Mouse (Mus musculus) gastrocnemius, postnatal 25 days (tissue): ENCODE data around the gene Slc6a17. TPM values are rescaled to one million over a fixed set of nuclear protein-coding genes. Genes with fewer than 3 reads are reported as not detected.

Experiments
- total RNA-seq, 2 experiments: library from RNA; stranded (reverse); gene quantifications; 1 replicate in 1 of 2; 2 replicates in 1 of 2; pipeline ENCODE4 v1.2.3; 2021

Slc6a17 gene
- total RNA-seq, 2 experiments from 2014 or later, result 0.41 to 0.46 TPM

Other genes with a start within 250 kb of the Slc6a17 start
- gene Lamtor5, start 239.2 kb downstream of the Slc6a17 start, total RNA-seq, result 10 to 100 TPM; 47.5 to 55.1 TPM
- under 1 TPM in 1 of 2 experiments, not detected in 1; 0.19 TPM for gene Slc16a4, start 226.8 kb downstream of the Slc6a17 start, total RNA-seq
- gene Rbm15, start 184.3 kb downstream of the Slc6a17 start, total RNA-seq, result 10 to 100 TPM; 16.5 TPM
- 10 to 100 TPM; 87.0 to 94.0 TPM for gene Kcnc4, start 58.5 kb downstream of the Slc6a17 start, total RNA-seq
- gene Ubl4b, start 37.1 kb upstream of the Slc6a17 start, total RNA-seq, result not detected
- not detected for gene Alx3, start 77.0 kb upstream of the Slc6a17 start, total RNA-seq
- gene Gm10961, start 113.3 kb upstream of the Slc6a17 start, total RNA-seq, result not detected
- 10 to 100 TPM; 15.4 to 16.3 TPM for gene Strip1, start 113.7 kb upstream of the Slc6a17 start, total RNA-seq
- gene Ahcyl1, start 178.5 kb upstream of the Slc6a17 start, total RNA-seq, result 10 to 100 TPM; 30.7 to 31.8 TPM
- gene Csf1, start 242.5 kb upstream of the Slc6a17 start, total RNA-seq, result 10 to 100 TPM in 1 of 2 experiments, 1 to 10 TPM in 1; 9.5 to 10.6 TPM